Mouse (Mus musculus): Measurements from ENCODE around the gene Prps1l3. TPM values are rescaled to one million over a fixed set of nuclear protein-coding genes. Genes with fewer than 3 reads are reported as not detected.
A peak's percentile ranks its signal among the peaks of the same experiment; 100 is the strongest.
"Not testable (repeated sequence)": the region's sequence is repeated elsewhere in the genome, so short reads cannot be mapped to it uniquely, and the experiment has no call there.

Prps1l3 gene
- polyA plus RNA-seq, 1 experiment = 12.0 TPM

DNA sequence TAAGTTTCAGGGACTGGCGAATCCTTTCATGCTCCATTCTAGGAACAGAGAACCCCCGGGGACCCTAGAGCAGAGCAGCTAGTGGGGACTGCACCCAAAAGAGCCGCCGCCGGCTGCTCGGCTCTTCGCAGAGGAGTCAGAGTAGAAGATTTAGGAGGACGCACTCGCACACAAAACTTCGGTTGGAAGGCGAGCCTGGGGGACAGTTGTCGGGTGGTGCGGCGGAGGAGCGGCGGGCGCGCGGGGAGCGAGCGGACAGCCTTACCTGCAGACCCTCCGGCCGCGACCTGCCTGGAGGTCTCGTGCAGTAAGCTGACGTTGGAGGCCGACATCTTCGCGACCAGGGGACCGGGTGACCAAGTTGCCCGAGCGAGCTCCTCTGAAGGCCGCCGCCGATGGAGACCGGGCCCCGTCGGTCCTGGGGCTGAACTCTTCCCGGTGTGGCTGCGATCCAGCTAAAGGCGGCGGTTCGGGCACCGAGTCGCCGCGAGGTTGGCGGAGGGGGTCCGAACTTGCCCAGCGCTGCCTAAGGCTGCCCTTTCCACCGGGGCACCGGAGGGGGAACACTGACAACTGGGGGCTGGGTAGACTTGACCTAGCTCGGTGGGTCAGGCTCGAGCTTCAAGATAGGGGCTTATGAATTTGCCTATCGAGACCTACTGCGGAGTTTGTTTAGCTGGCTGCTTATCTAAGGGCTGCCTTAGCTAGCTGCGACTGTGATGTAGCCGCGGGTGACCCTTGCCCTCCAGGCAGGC is 33.4 kb upstream of the Prps1l3 start:
- no peak overlapping the region for H3K27ac ChIP-seq (ENCODE audit: insufficient read depth, low read length)
- WGBS = 4% methylated on average over 57 of the region's 59 CpGs
- TF ChIP-seq CTCF (IDR thresholded peaks at IDR 0.05; ENCODE audit: borderline replicate concordance, insufficient read depth, low read depth, low read length) (no peak), POLR2A (IDR thresholded peaks at IDR 0.05; ENCODE audit: borderline replicate concordance, insufficient read depth, low read length) (no peak)
- peak overlapping the region; percentile 33 for H3K4me3 ChIP-seq (replicated peaks; ENCODE audit: insufficient read depth, low read depth, low read length)
- no peaks in the 10 kb centered on the region for H3K4me1 ChIP-seq (ENCODE audit: control insufficient read depth, insufficient read depth, low read length)
- H3K27me3 ChIP-seq (ENCODE audit: control insufficient read depth, insufficient read depth, low read length) = no peaks in the 10 kb centered on the region; the same call in 1 of the 2 replicates
- peak; percentile 4 to 15 for DNase-seq

DNA sequence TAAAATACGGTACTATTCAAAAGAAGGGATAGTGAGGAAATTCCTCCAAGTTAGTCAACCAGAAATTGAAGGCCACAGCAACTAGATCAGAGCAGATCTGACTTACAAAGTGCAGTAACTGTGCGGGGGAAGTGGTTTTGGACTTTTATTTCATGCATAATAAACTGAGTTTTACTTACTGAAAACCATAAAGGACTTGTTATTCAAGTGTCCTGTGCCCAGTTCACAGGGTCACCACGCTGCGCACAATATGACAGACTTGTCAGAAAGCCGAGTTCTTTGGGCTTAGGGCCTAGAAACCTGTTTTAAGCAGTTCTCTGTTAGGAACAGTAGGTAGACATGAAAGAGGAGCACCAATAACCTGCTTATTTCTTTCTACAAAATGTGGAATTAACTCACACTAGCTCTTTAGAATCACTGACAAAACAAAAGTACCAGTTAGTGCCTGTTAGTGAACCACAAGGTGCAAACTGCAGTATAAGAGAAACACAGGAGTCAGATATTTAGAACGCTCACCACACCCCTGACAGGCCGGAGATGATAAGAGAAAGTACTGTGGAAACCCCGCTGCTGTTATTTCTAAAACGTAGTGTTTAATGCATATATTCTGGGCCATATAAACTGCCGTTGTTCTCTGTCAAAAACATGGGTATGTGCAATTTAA is 32.7 kb upstream of the Prps1l3 start, which contains the start of gene Slc25a21:
TSS of gene Slc25a21 (minus strand) at position 110 of the 664 bp plus-strand sequence.
- TF ChIP-seq CTCF (IDR thresholded peaks at IDR 0.05; ENCODE audit: borderline replicate concordance, insufficient read depth, low read depth, low read length) (no peak), POLR2A (IDR thresholded peaks at IDR 0.05; ENCODE audit: borderline replicate concordance, insufficient read depth, low read length) (no peak)
- peak within 1 kb of the TSS; percentile 33 for H3K4me3 ChIP-seq (replicated peaks; ENCODE audit: insufficient read depth, low read depth, low read length)
- H3K27me3 ChIP-seq (ENCODE audit: control insufficient read depth, insufficient read depth, low read length) = no peaks in the 10 kb centered on the region; the same call in 1 of the 2 replicates
- H3K4me1 ChIP-seq (ENCODE audit: control insufficient read depth, insufficient read depth, low read length) = no peaks in the 10 kb centered on the region
- WGBS = 89% methylated on average over 10 of the region's 10 CpGs
- DNase-seq = no peak
- no peak within 1 kb of the TSS for H3K27ac ChIP-seq (ENCODE audit: insufficient read depth, low read length)

DNA sequence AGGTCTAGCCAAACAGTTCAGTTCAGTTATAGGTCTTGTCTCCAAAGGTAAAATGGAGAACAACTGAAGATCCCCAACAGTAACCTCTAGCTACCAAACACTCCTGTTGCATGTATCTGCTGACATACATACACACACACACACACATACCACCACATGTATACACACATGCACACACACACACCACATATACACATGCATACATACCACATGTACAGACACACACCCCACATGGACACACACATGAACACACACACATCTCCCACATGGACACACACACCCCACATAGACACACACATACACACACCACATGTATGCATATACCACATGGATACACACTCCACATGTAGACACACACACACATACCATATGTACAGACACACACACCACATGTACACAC is 31.9 kb upstream of the Prps1l3 start:
- no peak overlapping the region for H3K27ac ChIP-seq (ENCODE audit: insufficient read depth, low read length)
- DNase-seq = no peak
- H3K27me3 ChIP-seq (ENCODE audit: control insufficient read depth, insufficient read depth, low read length) = no peaks in the 10 kb centered on the region; the same call in 1 of the 2 replicates
- no peaks in the 10 kb centered on the region for H3K4me1 ChIP-seq (ENCODE audit: control insufficient read depth, insufficient read depth, low read length)
- TF ChIP-seq CTCF (IDR thresholded peaks at IDR 0.05; ENCODE audit: borderline replicate concordance, insufficient read depth, low read depth, low read length) (no peak), POLR2A (IDR thresholded peaks at IDR 0.05; ENCODE audit: borderline replicate concordance, insufficient read depth, low read length) (no peak)
- H3K4me3 ChIP-seq (replicated peaks; ENCODE audit: insufficient read depth, low read depth, low read length) = no peak overlapping the region

DNA sequence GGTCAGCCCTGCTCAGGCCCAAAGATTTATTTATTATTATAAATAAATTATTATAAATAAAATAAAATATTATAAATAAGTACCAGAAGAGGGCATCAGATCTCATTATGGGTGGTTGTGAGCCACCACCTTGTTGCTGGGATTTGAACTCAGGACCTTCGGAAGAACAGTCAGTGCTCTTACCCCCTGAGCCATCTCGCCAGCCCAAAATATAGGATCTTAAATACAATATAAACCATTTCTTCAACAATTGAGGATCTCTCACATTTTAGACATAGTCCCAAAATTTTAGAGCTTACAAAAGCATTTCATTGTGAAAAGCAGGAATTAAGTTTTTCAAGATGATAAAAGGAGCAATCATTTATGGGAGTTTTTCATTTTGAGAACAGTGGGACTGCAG is 30.8 kb upstream of the Prps1l3 start:
- Histone ChIP-seq H3K27ac (ENCODE audit: insufficient read depth, low read length) (no peak overlapping the region), H3K27me3 (ENCODE audit: control insufficient read depth, insufficient read depth, low read length) (no peaks in the 10 kb centered on the region; the same call in 1 of the 2 replicates), H3K4me1 (ENCODE audit: control insufficient read depth, insufficient read depth, low read length) (no peaks in the 10 kb centered on the region), H3K4me3 (replicated peaks; ENCODE audit: insufficient read depth, low read depth, low read length) (no peak overlapping the region)
- DNase-seq = no peak
- 99% methylated on average over 2 of the region's 2 CpGs for WGBS
- no peak for TF ChIP-seq CTCF (IDR thresholded peaks at IDR 0.05; ENCODE audit: borderline replicate concordance, insufficient read depth, low read depth, low read length)
- no peak for TF ChIP-seq POLR2A (IDR thresholded peaks at IDR 0.05; ENCODE audit: borderline replicate concordance, insufficient read depth, low read length)

DNA sequence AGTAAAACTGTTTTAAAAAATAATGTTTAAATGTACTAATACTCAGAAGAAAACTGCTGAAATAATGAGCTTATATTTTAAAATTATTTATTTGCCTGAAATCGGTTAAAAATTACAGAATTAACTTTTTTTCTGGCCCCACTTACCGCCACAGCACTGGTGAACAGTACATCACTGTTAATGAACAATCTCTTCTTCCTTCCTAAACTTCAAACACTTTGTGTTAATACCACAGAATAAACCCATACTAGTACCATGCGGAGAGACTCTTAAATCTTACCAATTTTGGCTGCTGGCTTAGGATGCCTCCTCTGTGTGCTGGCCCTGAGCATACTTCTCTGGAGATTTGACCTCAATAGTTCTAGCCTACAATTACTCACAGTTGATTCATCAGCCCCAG is 28.3 kb upstream of the Prps1l3 start:
- H3K4me3 ChIP-seq (replicated peaks; ENCODE audit: insufficient read depth, low read depth, low read length) = no peak overlapping the region
- H3K27ac ChIP-seq (ENCODE audit: insufficient read depth, low read length) = no peak overlapping the region
- no peak for TF ChIP-seq CTCF (IDR thresholded peaks at IDR 0.05; ENCODE audit: borderline replicate concordance, insufficient read depth, low read depth, low read length)
- WGBS = 94% methylated on average over 3 of the region's 3 CpGs
- DNase-seq = no peak
- no peaks in the 10 kb centered on the region; the same call in 1 of the 2 replicates for H3K27me3 ChIP-seq (ENCODE audit: control insufficient read depth, insufficient read depth, low read length)
- H3K4me1 ChIP-seq (ENCODE audit: control insufficient read depth, insufficient read depth, low read length) = no peaks in the 10 kb centered on the region

DNA sequence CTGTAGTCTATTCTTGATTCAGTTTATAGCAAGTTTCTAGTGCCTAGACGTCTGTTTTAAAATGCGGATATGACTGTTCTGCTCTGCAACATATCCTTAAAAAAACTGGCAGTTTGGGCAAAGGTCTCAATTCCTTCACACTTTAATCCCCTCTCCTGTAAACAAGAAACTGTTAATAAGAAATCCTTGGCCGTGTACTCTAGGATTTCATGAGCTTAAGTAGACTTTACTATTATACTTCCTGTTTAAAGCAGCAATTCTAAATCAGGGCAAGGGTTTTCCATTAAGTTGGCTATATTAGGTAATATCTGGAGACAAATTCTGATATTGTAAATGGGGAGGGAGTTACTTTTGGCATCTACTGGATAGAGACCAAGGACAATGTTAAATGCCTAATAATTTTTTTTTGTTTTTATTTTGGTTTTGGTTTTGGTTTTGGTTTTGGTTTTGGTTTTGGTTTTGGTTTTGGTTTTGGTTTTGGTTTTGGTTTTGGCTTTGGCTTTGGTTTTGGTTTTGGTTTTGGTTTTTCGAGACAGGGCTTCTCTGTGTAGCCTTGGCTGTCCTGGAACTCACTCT is 25.8 kb upstream of the Prps1l3 start:
- 91% methylated on average over 4 of the region's 4 CpGs for WGBS
- Histone ChIP-seq H3K27me3 (ENCODE audit: control insufficient read depth, insufficient read depth, low read length) (no peaks in the 10 kb centered on the region), H3K27ac (ENCODE audit: insufficient read depth, low read length) (no peak overlapping the region), H3K4me1 (ENCODE audit: control insufficient read depth, insufficient read depth, low read length) (no peaks in the 10 kb centered on the region), H3K4me3 (replicated peaks; ENCODE audit: insufficient read depth, low read depth, low read length) (no peak overlapping the region)
- TF ChIP-seq POLR2A (IDR thresholded peaks at IDR 0.05; ENCODE audit: borderline replicate concordance, insufficient read depth, low read length) = no peak
- no peak for TF ChIP-seq CTCF (IDR thresholded peaks at IDR 0.05; ENCODE audit: borderline replicate concordance, insufficient read depth, low read depth, low read length)
- no peak for DNase-seq

DNA sequence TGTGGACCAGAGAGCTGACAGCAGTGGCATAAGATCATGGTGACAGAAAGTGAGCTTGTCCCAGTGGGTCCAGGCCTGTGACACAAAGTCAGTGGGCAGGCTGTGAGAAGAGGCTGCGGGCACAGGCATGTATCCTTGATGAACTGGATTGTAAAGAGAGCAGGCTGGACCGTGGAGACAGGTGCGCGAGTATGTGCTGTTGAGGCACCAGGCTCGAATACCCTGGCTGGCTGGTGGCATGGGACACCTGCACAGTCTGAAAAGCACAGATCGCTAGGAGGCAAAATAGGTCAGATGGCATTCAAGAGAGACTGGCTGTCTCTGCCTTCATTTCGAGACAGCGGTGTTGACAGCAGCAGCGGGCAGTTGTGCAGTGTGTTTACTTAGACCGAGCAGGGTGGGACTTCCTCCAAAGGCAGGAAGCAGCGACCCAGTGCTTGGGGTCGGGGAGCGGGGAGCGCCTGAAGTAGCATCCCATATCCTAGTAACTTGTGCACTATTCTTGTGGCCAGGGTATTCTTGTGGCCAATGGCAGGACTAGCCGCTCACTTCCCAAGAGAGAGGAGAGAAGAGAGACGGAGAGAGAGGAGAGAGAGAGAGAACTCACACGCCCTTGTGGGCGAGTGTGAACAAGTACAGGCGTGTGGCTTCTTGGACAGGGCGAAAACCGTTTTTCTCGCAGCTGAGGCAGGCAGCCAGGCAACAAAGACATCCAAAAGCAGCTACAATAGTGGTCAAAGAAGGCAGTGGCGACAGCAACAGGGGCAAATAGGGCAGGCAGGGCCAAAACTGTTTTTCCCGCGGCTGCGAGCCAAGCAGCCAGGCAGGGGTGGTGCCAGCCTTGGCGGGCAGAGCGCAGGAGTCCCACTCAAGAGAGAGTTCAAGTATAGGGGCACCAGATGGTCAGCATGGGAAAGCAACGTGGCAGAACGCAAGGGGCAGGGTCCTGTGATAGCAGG is 18.6 kb upstream of the Prps1l3 start:
- WGBS = 6% methylated on average over 30 of the region's 30 CpGs
- peaks cover 3% of the 10 kb centered on the region; the same call in 1 of the 2 replicates for H3K4me1 ChIP-seq (ENCODE audit: control insufficient read depth, insufficient read depth, low read length)
- no peaks in the 10 kb centered on the region for H3K27me3 ChIP-seq (ENCODE audit: control insufficient read depth, insufficient read depth, low read length)
- DNase-seq = peak; percentile 60 to 62
- H3K27ac ChIP-seq (ENCODE audit: insufficient read depth, low read length) = no peak overlapping the region
- TF ChIP-seq CTCF (IDR thresholded peaks at IDR 0.05; ENCODE audit: borderline replicate concordance, insufficient read depth, low read depth, low read length) (no peak), POLR2A (IDR thresholded peaks at IDR 0.05; ENCODE audit: borderline replicate concordance, insufficient read depth, low read length) (no peak)
- peak overlapping the region; percentile 37 for H3K4me3 ChIP-seq (replicated peaks; ENCODE audit: insufficient read depth, low read depth, low read length)

DNA sequence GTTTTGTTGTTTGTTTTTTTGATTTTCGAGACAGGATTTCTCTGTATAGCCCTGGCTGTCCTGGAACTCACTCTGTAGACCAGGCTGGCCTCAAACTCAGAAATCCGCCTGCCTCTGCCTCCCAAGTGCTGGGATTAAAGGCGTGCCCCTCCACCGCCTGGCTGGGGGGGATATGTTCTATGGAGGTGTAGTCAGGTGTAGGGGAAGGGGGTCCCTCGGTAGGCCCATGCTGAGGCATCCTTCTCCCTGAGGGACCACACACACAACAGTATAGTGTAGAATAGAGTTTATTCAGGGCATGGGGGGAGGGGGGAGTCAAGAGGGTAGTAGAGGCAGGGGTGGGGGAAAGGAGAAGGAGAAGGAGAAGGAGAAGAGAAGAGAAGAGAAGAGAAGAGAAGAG is 17.7 kb upstream of the Prps1l3 start:
- not testable (repeated sequence) for H3K4me1 ChIP-seq (ENCODE audit: control insufficient read depth, insufficient read depth, low read length); H3K4me3 ChIP-seq (replicated peaks; ENCODE audit: insufficient read depth, low read depth, low read length)

More for the DNA sequence above, 17.7 kb upstream of the Prps1l3 start:
- H3K27ac ChIP-seq (ENCODE audit: insufficient read depth, low read length); DNase-seq; H3K27me3 ChIP-seq (ENCODE audit: control insufficient read depth, insufficient read depth, low read length): not testable (repeated sequence)
- 84% methylated on average over 5 of the region's 5 CpGs for WGBS
